Mouse (Mus musculus): ENCODE data around the gene Dock4. TPM values are rescaled to one million over a fixed set of nuclear protein-coding genes. Genes with fewer than 3 reads are reported as not detected.

The Dock4 gene
- polyA plus RNA-seq, 1 experiment from 2014 or later: 8.5 TPM

GRCm38 (mm10) chr12:40568365-40568885 lies 122.7 kb downstream of the Dock4 start:
- 94% methylated on average over 4 of the region's 4 CpGs for WGBS
- no peak overlapping the region for H3K9ac ChIP-seq (ENCODE audit: low read length)
- H3K27me3 ChIP-seq (ENCODE audit: control insufficient read depth, insufficient read depth, low read length): no peaks in the 10 kb centered on the region
- no peaks in the 10 kb centered on the region for H3K36me3 ChIP-seq (ENCODE audit: control insufficient read depth, insufficient read depth, low read length)
- no peak for ATAC-seq (ENCODE audit: insufficient number of reproducible peaks, insufficient read depth, low FRiP score, low read depth)
- no peak overlapping the region for H3K4me3 ChIP-seq (ENCODE audit: control insufficient read depth in 1 of 2, insufficient read depth in 1 of 2, low read depth in 1 of 2, low read length in 2 of 2)
- H3K27ac ChIP-seq (replicated peaks in 1 of 2; ENCODE audit: control insufficient read depth in 1 of 2, insufficient read depth in 1 of 2, low read depth in 2 of 2, low read length in 2 of 2): no peak overlapping the region
- peaks cover 2 to 11% of the 10 kb centered on the region in 2 experiments; a peak in 3 of 4 replicates for H3K4me1 ChIP-seq (ENCODE audit: control insufficient read depth in 2 of 2, insufficient read depth in 2 of 2, low read length in 2 of 2)
- no peak overlapping the region for H3K4me2 ChIP-seq (ENCODE audit: low read length)
- H3K9me3 ChIP-seq (ENCODE audit: control insufficient read depth, low read length): no peaks in the 10 kb centered on the region

GRCm38 (mm10) chr12:40568971-40569968 lies 123.5 kb downstream of the Dock4 start:
- Histone ChIP-seq H3K9ac (ENCODE audit: low read length) (no peak overlapping the region), H3K27ac (replicated peaks in 1 of 2; ENCODE audit: control insufficient read depth in 1 of 2, insufficient read depth in 1 of 2, low read depth in 2 of 2, low read length in 2 of 2) (no peak overlapping the region), H3K4me3 (ENCODE audit: control insufficient read depth in 1 of 2, insufficient read depth in 1 of 2, low read depth in 1 of 2, low read length in 2 of 2) (no peak overlapping the region), H3K4me2 (ENCODE audit: low read length) (no peak overlapping the region), H3K27me3 (ENCODE audit: control insufficient read depth, insufficient read depth, low read length) (no peaks in the 10 kb centered on the region), H3K9me3 (ENCODE audit: control insufficient read depth, low read length) (no peaks in the 10 kb centered on the region), H3K4me1 (ENCODE audit: control insufficient read depth in 2 of 2, insufficient read depth in 2 of 2, low read length in 2 of 2) (peaks cover 2 to 11% of the 10 kb centered on the region in 2 experiments; a peak in 3 of 4 replicates), H3K36me3 (ENCODE audit: control insufficient read depth, insufficient read depth, low read length) (no peaks in the 10 kb centered on the region)
- WGBS: 56% methylated on average over 9 of the region's 9 CpGs
- ATAC-seq (ENCODE audit: insufficient number of reproducible peaks, insufficient read depth, low FRiP score, low read depth): no peak

GRCm38 (mm10) chr12:40570250-40570649 lies 124.5 kb downstream of the Dock4 start:
- no peaks in the 10 kb centered on the region for H3K36me3 ChIP-seq (ENCODE audit: control insufficient read depth, insufficient read depth, low read length)
- H3K9ac ChIP-seq (ENCODE audit: low read length): no peak overlapping the region
- H3K4me2 ChIP-seq (ENCODE audit: low read length): no peak overlapping the region
- no peak overlapping the region for H3K27ac ChIP-seq (replicated peaks in 1 of 2; ENCODE audit: control insufficient read depth in 1 of 2, insufficient read depth in 1 of 2, low read depth in 2 of 2, low read length in 2 of 2)
- no peak for ATAC-seq (ENCODE audit: insufficient number of reproducible peaks, insufficient read depth, low FRiP score, low read depth)
- no peaks in the 10 kb centered on the region for H3K27me3 ChIP-seq (ENCODE audit: control insufficient read depth, insufficient read depth, low read length)
- peaks cover 0 to 11% of the 10 kb centered on the region in 2 experiments; a peak in 3 of 4 replicates for H3K4me1 ChIP-seq (ENCODE audit: control insufficient read depth in 2 of 2, insufficient read depth in 2 of 2, low read length in 2 of 2)
- H3K9me3 ChIP-seq (ENCODE audit: control insufficient read depth, low read length): no peaks in the 10 kb centered on the region
- 15% methylated on average over 1 of the region's 1 CpGs for WGBS
- H3K4me3 ChIP-seq (ENCODE audit: control insufficient read depth in 1 of 2, insufficient read depth in 1 of 2, low read depth in 1 of 2, low read length in 2 of 2): no peak overlapping the region

- WGBS: 60% methylated on average over 3 of the region's 3 CpGs
- Histone ChIP-seq H3K4me3 (ENCODE audit: control insufficient read depth in 1 of 2, insufficient read depth in 1 of 2, low read depth in 1 of 2, low read length in 2 of 2) (no peak overlapping the region), H3K4me1 (ENCODE audit: control insufficient read depth in 2 of 2, insufficient read depth in 2 of 2, low read length in 2 of 2) (peaks cover 0 to 11% of the 10 kb centered on the region in 2 experiments; a peak in 3 of 4 replicates), H3K4me2 (ENCODE audit: low read length) (no peak overlapping the region), H3K27ac (replicated peaks in 1 of 2; ENCODE audit: control insufficient read depth in 1 of 2, insufficient read depth in 1 of 2, low read depth in 2 of 2, low read length in 2 of 2) (no peak overlapping the region), H3K36me3 (ENCODE audit: control insufficient read depth, insufficient read depth, low read length) (no peaks in the 10 kb centered on the region), H3K9ac (ENCODE audit: low read length) (no peak overlapping the region), H3K27me3 (ENCODE audit: control insufficient read depth, insufficient read depth, low read length) (no peaks in the 10 kb centered on the region), H3K9me3 (ENCODE audit: control insufficient read depth, low read length) (no peaks in the 10 kb centered on the region)
- ATAC-seq (ENCODE audit: insufficient number of reproducible peaks, insufficient read depth, low FRiP score, low read depth): no peak
Observed at GRCm38 (mm10) chr12:40574051-40574450, 128.3 kb downstream of the Dock4 start.

GRCm38 (mm10) chr12:40576749-40577148 lies 131.0 kb downstream of the Dock4 start:
- Histone ChIP-seq H3K9me3 (ENCODE audit: control insufficient read depth, low read length) (no peaks in the 10 kb centered on the region), H3K4me3 (ENCODE audit: control insufficient read depth in 1 of 2, insufficient read depth in 1 of 2, low read depth in 1 of 2, low read length in 2 of 2) (no peak overlapping the region), H3K36me3 (ENCODE audit: control insufficient read depth, insufficient read depth, low read length) (no peaks in the 10 kb centered on the region), H3K4me2 (ENCODE audit: low read length) (no peak overlapping the region), H3K9ac (ENCODE audit: low read length) (no peak overlapping the region), H3K27ac (replicated peaks in 1 of 2; ENCODE audit: control insufficient read depth in 1 of 2, insufficient read depth in 1 of 2, low read depth in 2 of 2, low read length in 2 of 2) (no peak overlapping the region), H3K27me3 (ENCODE audit: control insufficient read depth, insufficient read depth, low read length) (no peaks in the 10 kb centered on the region), H3K4me1 (ENCODE audit: control insufficient read depth in 2 of 2, insufficient read depth in 2 of 2, low read length in 2 of 2) (no peaks in the 10 kb centered on the region; a peak in 1 of 4 replicates)
- ATAC-seq (ENCODE audit: insufficient number of reproducible peaks, insufficient read depth, low FRiP score, low read depth): no peak
- 87% methylated on average over 2 of the region's 2 CpGs for WGBS

- Histone ChIP-seq H3K4me1 (ENCODE audit: control insufficient read depth in 2 of 2, insufficient read depth in 2 of 2, low read length in 2 of 2) (no peaks in the 10 kb centered on the region), H3K4me3 (ENCODE audit: control insufficient read depth in 1 of 2, insufficient read depth in 1 of 2, low read depth in 1 of 2, low read length in 2 of 2) (no peak overlapping the region), H3K27ac (replicated peaks in 1 of 2; ENCODE audit: control insufficient read depth in 1 of 2, insufficient read depth in 1 of 2, low read depth in 2 of 2, low read length in 2 of 2) (no peak overlapping the region), H3K27me3 (ENCODE audit: control insufficient read depth, insufficient read depth, low read length) (no peaks in the 10 kb centered on the region), H3K9ac (ENCODE audit: low read length) (no peak overlapping the region), H3K4me2 (ENCODE audit: low read length) (no peak overlapping the region), H3K36me3 (ENCODE audit: control insufficient read depth, insufficient read depth, low read length) (no peaks in the 10 kb centered on the region), H3K9me3 (ENCODE audit: control insufficient read depth, low read length) (no peaks in the 10 kb centered on the region)
- ATAC-seq (ENCODE audit: insufficient number of reproducible peaks, insufficient read depth, low FRiP score, low read depth): no peak
- WGBS: 25% methylated on average over 2 of the region's 2 CpGs
Observed at GRCm38 (mm10) chr12:40580351-40580750, 134.6 kb downstream of the Dock4 start.

- Histone ChIP-seq H3K9ac (ENCODE audit: low read length) (no peak overlapping the region), H3K27ac (replicated peaks in 1 of 2; ENCODE audit: control insufficient read depth in 1 of 2, insufficient read depth in 1 of 2, low read depth in 2 of 2, low read length in 2 of 2) (no peak overlapping the region), H3K27me3 (ENCODE audit: control insufficient read depth, insufficient read depth, low read length) (no peaks in the 10 kb centered on the region), H3K4me3 (ENCODE audit: control insufficient read depth in 1 of 2, insufficient read depth in 1 of 2, low read depth in 1 of 2, low read length in 2 of 2) (no peak overlapping the region), H3K36me3 (ENCODE audit: control insufficient read depth, insufficient read depth, low read length) (no peaks in the 10 kb centered on the region), H3K4me1 (ENCODE audit: control insufficient read depth in 2 of 2, insufficient read depth in 2 of 2, low read length in 2 of 2) (no peaks in the 10 kb centered on the region), H3K9me3 (ENCODE audit: control insufficient read depth, low read length) (no peaks in the 10 kb centered on the region), H3K4me2 (ENCODE audit: low read length) (no peak overlapping the region)
- WGBS: 72% methylated on average over 3 of the region's 3 CpGs
- ATAC-seq (ENCODE audit: insufficient number of reproducible peaks, insufficient read depth, low FRiP score, low read depth): no peak
Observed at GRCm38 (mm10) chr12:40581037-40581436, 135.3 kb downstream of the Dock4 start.
